Mouse (Mus musculus): ENCODE data around the gene Des.

GRCm38 (mm10) chr1:75337097-75337496, 23.0 kb upstream of the Des start:
- TF ChIP-seq GATA1 (IDR thresholded peaks at IDR 0.05; ENCODE audit: low read length): no peak
- TF ChIP-seq TAL1 (IDR thresholded peaks at IDR 0.05; ENCODE audit: low read length): no peak

Measured in erythroblast, embryonic 14.5 days (primary cell).